ENCODE assay signal across 18 mouse cellular contexts in genomic region chr9:61977258-61977945, GRCm38 (mm10). TPM values are rescaled to one million over a fixed set of nuclear protein-coding genes. Genes with fewer than 3 reads are reported as not detected.
DNase-seq lines count a peak whose midpoint lies in the region; ATAC-seq and TF ChIP-seq lines count a peak whose summit lies in the region.
"Had no signal": no experiment of that assay in that cellular context is flagged by ENCODE, and none has a peak within 500 bp of the region (broad histone marks: within the 10 kb centered on the region; RNA-seq: fewer than 3 reads in every experiment).

No protein-coding gene starts in this region.

- H3K4me3 ChIP-seq in testis, adult 2 months (ENCODE audit: control insufficient read depth, low read depth, low read length): peak overlapping the region; percentile 80
- H3K4me3 ChIP-seq in macrophage (ENCODE audit: inconsistent target): no peak overlapping the region
- H3K4me3 ChIP-seq in intestine, embryonic 15.5 days (replicated peaks): no peak overlapping the region
- H3K4me3 ChIP-seq in intestine, postnatal 0 days (ENCODE audit: low read depth, low read length): no peak overlapping the region
- H3K4me3 ChIP-seq: embryonic facial prominence, embryonic 12.5 days; heart, embryonic 15.5 days; limb, embryonic 12.5 days had no signal

- H3K9ac ChIP-seq in intestine, embryonic 15.5 days: no peak overlapping the region
- no peak overlapping the region for H3K9ac ChIP-seq in intestine, postnatal 0 days (ENCODE audit: low read depth, low read length)
- H3K9ac ChIP-seq: embryonic facial prominence, embryonic 12.5 days; heart, embryonic 15.5 days; limb, embryonic 12.5 days had no signal

- peak; percentile 48 for DNase-seq in kidney, adult 9 months
- DNase-seq in kidney, postnatal 4 days: no peak
- DNase-seq in testis, postnatal 10 days (ENCODE audit: low spot score): no peak
- DNase-seq: adrenal gland, postnatal 25 days; cerebellum, postnatal 36 days; gastrocnemius, postnatal 25 days; lung, postnatal 10 days; midbrain, embryonic 14.5 days; right cerebral cortex, postnatal 14 days had no signal

- no peaks in the 10 kb centered on the region for H3K9me3 ChIP-seq in intestine, embryonic 15.5 days
- no peaks in the 10 kb centered on the region for H3K9me3 ChIP-seq in intestine, postnatal 0 days (ENCODE audit: control insufficient read depth)
- H3K9me3 ChIP-seq: heart, embryonic 15.5 days had no signal

- TF ChIP-seq CTCF in testis, adult 2 months (IDR thresholded peaks at IDR 0.05; ENCODE audit: control insufficient read depth, insufficient read depth, insufficient replicate concordance, low read depth, low read length): no peak
- TF ChIP-seq CTCF in intestine, postnatal 0 days (IDR thresholded peaks at IDR 0.05; ENCODE audit: low read depth): no peak

- no peak for TF ChIP-seq POLR2A in testis, adult 2 months (IDR thresholded peaks at IDR 0.05; ENCODE audit: control insufficient read depth, low read depth, low read length)

- H3K4me2 ChIP-seq in intestine, embryonic 15.5 days (replicated peaks): no peak overlapping the region
- H3K4me2 ChIP-seq in intestine, postnatal 0 days (replicated peaks; ENCODE audit: low read depth): no peak overlapping the region
- H3K4me2 ChIP-seq: embryonic facial prominence, embryonic 12.5 days; heart, embryonic 15.5 days; limb, embryonic 12.5 days had no signal

- H3K79me2 ChIP-seq in macrophage (ENCODE audit: inconsistent target): no peaks in the 10 kb centered on the region

- no peaks in the 10 kb centered on the region for H3K27me3 ChIP-seq in testis, adult 2 months (ENCODE audit: control insufficient read depth, insufficient read depth, low read length)
- H3K27me3 ChIP-seq in intestine, embryonic 15.5 days (replicated peaks): no peaks in the 10 kb centered on the region
- H3K27me3 ChIP-seq in intestine, postnatal 0 days (replicated peaks; ENCODE audit: control insufficient read depth, insufficient read depth, low read length): no peaks in the 10 kb centered on the region
- H3K27me3 ChIP-seq: embryonic facial prominence, embryonic 12.5 days; limb, embryonic 12.5 days had no signal

- no peaks in the 10 kb centered on the region for H3K36me3 ChIP-seq in testis, adult 2 months (ENCODE audit: control insufficient read depth, insufficient read depth, low read length)
- H3K36me3 ChIP-seq in macrophage (ENCODE audit: inconsistent target): no peaks in the 10 kb centered on the region
- no peaks in the 10 kb centered on the region for H3K36me3 ChIP-seq in intestine, embryonic 15.5 days
- no peaks in the 10 kb centered on the region for H3K36me3 ChIP-seq in intestine, postnatal 0 days (ENCODE audit: control insufficient read depth, insufficient read depth)
- H3K36me3 ChIP-seq: embryonic facial prominence, embryonic 12.5 days; heart, embryonic 15.5 days; limb, embryonic 12.5 days had no signal

- H3K4me1 ChIP-seq in testis, adult 2 months (ENCODE audit: control insufficient read depth, insufficient read depth, low read length): no peaks in the 10 kb centered on the region; the same call in 1 of the 2 replicates
- no peaks in the 10 kb centered on the region for H3K4me1 ChIP-seq in intestine, embryonic 15.5 days (replicated peaks)
- H3K4me1 ChIP-seq in intestine, postnatal 0 days (replicated peaks; ENCODE audit: control insufficient read depth, insufficient read depth, low read length): no peaks in the 10 kb centered on the region
- H3K4me1 ChIP-seq: embryonic facial prominence, embryonic 12.5 days; heart, embryonic 15.5 days had no signal

- WGBS in macrophage (ENCODE audit: missing documents): 69% methylated on average over 13 of the region's 13 CpGs
- WGBS in intestine, embryonic 15.5 days: 86% methylated on average over 13 of the region's 13 CpGs
- WGBS in intestine, postnatal 0 days: 84% methylated on average over 13 of the region's 13 CpGs

- H3K27ac ChIP-seq in testis, adult 2 months (ENCODE audit: control insufficient read depth, insufficient read depth, low read depth, low read length): no peak overlapping the region
- peak overlapping the region; percentile 58 for H3K27ac ChIP-seq in macrophage
- no peak overlapping the region for H3K27ac ChIP-seq in intestine, embryonic 15.5 days
- no peak overlapping the region for H3K27ac ChIP-seq in intestine, postnatal 0 days (ENCODE audit: low read depth, low read length)
- H3K27ac ChIP-seq: embryonic facial prominence, embryonic 12.5 days; heart, embryonic 15.5 days; limb, embryonic 12.5 days had no signal

- no peak for ATAC-seq in intestine, embryonic 15.5 days
- no peak for ATAC-seq in intestine, postnatal 0 days
- ATAC-seq: CD4-positive, CD25-positive, alpha-beta regulatory T cell, adult 4 months had no signal

RNA-seq across cellular contexts. Expression of gene Kif23, which starts 30.8 kb away (rescaled TPM):
- polyA plus RNA-seq in testis, adult 2 months (2012; rRNA removed): 8.4 and 12.8 TPM in 2 replicates
- 100 to 1,000 TPM in 3 of 26 experiments, 10 to 100 TPM in 13, 1 to 10 TPM in 10; 1.9 to 170 (median 15.8) TPM for total RNA-seq in macrophage (2018; cell fraction: chromatin; rRNA removed)
- 10 to 100 TPM in 12 of 26 experiments, 1 to 10 TPM in 14; 5.1 to 45.3 (median 8.1) TPM for total RNA-seq in macrophage (2018; cell fraction: cytosol; rRNA removed)
- 100 to 1,000 TPM in 1 of 26 experiments, 10 to 100 TPM in 14, 1 to 10 TPM in 11; 3.7 to 116 (median 11.9) TPM for total RNA-seq in macrophage (2018; cell fraction: nucleus; rRNA removed)
- 20.8 to 75.1 TPM (median 22.7 TPM) in 3 replicates for polyA plus RNA-seq in macrophage (2018)
- polyA plus RNA-seq in intestine, embryonic 15.5 days (2015; fragmentation: Nextera tagmentation; extraction: Ambion mirVana): 83.2 and 92.6 TPM in 2 replicates
- 14.8 and 16.2 TPM in 2 replicates for polyA plus RNA-seq in intestine, postnatal 0 days (2015; fragmentation: Nextera tagmentation; extraction: Ambion mirVana)

RNA-seq across cellular contexts. Expression of gene Paqr5, which starts 49.3 kb away (rescaled TPM):
- 804 and 867 TPM in 2 replicates for polyA plus RNA-seq in testis, adult 2 months (2012; rRNA removed)
- under 1 TPM in 4 of 26 experiments, not detected in 22; 0.20 to 0.33 (median 0.25) TPM for total RNA-seq in macrophage (2018; cell fraction: chromatin; rRNA removed)
- total RNA-seq in macrophage (2018; cell fraction: cytosol; rRNA removed): under 1 TPM in 25 of 26 experiments, not detected in 1; 0.03 to 0.39 (median 0.10) TPM
- total RNA-seq in macrophage (2018; cell fraction: nucleus; rRNA removed): under 1 TPM in 7 of 26 experiments, not detected in 19; 0.13 to 0.64 (median 0.21) TPM
- polyA plus RNA-seq in macrophage (2018): 0.09 to 0.14 TPM (median 0.11 TPM) in 3 replicates
- polyA plus RNA-seq in intestine, embryonic 15.5 days (2015; fragmentation: Nextera tagmentation; extraction: Ambion mirVana): 7.6 and 9.6 TPM in 2 replicates
- polyA plus RNA-seq in intestine, postnatal 0 days (2015; fragmentation: Nextera tagmentation; extraction: Ambion mirVana): 2.1 and 5.1 TPM in 2 replicates
- total RNA-seq: gastrocnemius, postnatal 25 days; MEL had no signal

Comparison
In these comparisons a context has a peak if more than half of its experiments do, and no peak if none do; other contexts are left out.
1. RNA of gene Paqr5, which starts 49.3 kb away (polyA plus RNA-seq): 804 to 867 TPM in testis, adult 2 months; 7.6 to 9.6 TPM in intestine, embryonic 15.5 days, 2.1 to 5.1 TPM in intestine, postnatal 0 days and 0.09 to 0.14 TPM in macrophage; every median in the first group is over 10 times any median in the second.